Mouse (Mus musculus) heart, embryonic 13.5 days (tissue): ENCODE results near the gene Gm11555. TPM values are rescaled to one million over a fixed set of nuclear protein-coding genes. Genes with fewer than 3 reads are reported as not detected.

Experiments
- polyA plus RNA-seq: library from polyadenylated mRNA; unstranded; fragments of >200 nt; fragmentation: Nextera tagmentation; extraction: Ambion mirVana; gene quantifications from 2 replicates; pipeline ENCODE4 v1.2.1, GENCODE M21; 2015

The Gm11555 gene
- polyA plus RNA-seq, 1 experiment from 2014 or later: not detected

Other genes starting within 250 kb of the Gm11555 start
- gene Krt12, start 228.0 kb downstream of the Gm11555 start, polyA plus RNA-seq: not detected in 2 replicates
- gene Krt20, start 212.1 kb downstream of the Gm11555 start, polyA plus RNA-seq: 2.3 and 3.2 TPM in 2 replicates
- 0.52 and 0.57 TPM in 2 replicates for gene Krt23, start 157.1 kb downstream of the Gm11555 start, polyA plus RNA-seq
- gene Krt39, start 128.9 kb downstream of the Gm11555 start, polyA plus RNA-seq: not detected in 2 replicates
- gene Krt40, start 107.1 kb downstream of the Gm11555 start, polyA plus RNA-seq: not detected in 2 replicates
- gene Krtap3-3, start 99.4 kb downstream of the Gm11555 start, polyA plus RNA-seq: not detected in 2 replicates
- gene Krtap3-2, start 93.4 kb downstream of the Gm11555 start, polyA plus RNA-seq: not detected in 2 replicates
- gene Gm11939, start 90.8 kb downstream of the Gm11555 start, polyA plus RNA-seq: not detected in 2 replicates
- gene Krtap3-1, start 83.6 kb downstream of the Gm11555 start, polyA plus RNA-seq: not detected in 2 replicates
- not detected in 2 replicates for gene Krtap1-5, start 69.2 kb downstream of the Gm11555 start, polyA plus RNA-seq
- gene Krtap1-4, start 66.6 kb downstream of the Gm11555 start, polyA plus RNA-seq: not detected in 2 replicates
- gene Krtap1-3, start 58.9 kb downstream of the Gm11555 start, polyA plus RNA-seq: not detected in 2 replicates
- not detected in 2 replicates for gene Krtap9-3, start 52.1 kb downstream of the Gm11555 start, polyA plus RNA-seq
- not detected in 2 replicates for gene Gm11938, start 46.9 kb downstream of the Gm11555 start, polyA plus RNA-seq
- gene Gm11937, start 40.0 kb downstream of the Gm11555 start, polyA plus RNA-seq: not detected in 2 replicates
- not detected in 2 replicates for gene Krtap2-4, start 35.4 kb downstream of the Gm11555 start, polyA plus RNA-seq
- gene Gm11562, start 29.8 kb downstream of the Gm11555 start, polyA plus RNA-seq: not detected in 2 replicates
- not detected in 2 replicates for gene Krtap4-1, start 22.0 kb downstream of the Gm11555 start, polyA plus RNA-seq
- not detected in 2 replicates for gene Krtap4-2, start 15.2 kb downstream of the Gm11555 start, polyA plus RNA-seq
- gene Krtap4-7, start 6.1 kb downstream of the Gm11555 start, polyA plus RNA-seq: not detected in 2 replicates
- gene Gm11563, start 8.7 kb upstream of the Gm11555 start, polyA plus RNA-seq: not detected in 2 replicates
- gene Krtap4-6, start 15.7 kb upstream of the Gm11555 start, polyA plus RNA-seq: not detected in 2 replicates
- gene Gm14190, start 40.5 kb upstream of the Gm11555 start, polyA plus RNA-seq: not detected in 2 replicates
- gene Gm14180, start 84.1 kb upstream of the Gm11555 start, polyA plus RNA-seq: not detected in 2 replicates
- gene Gm11595, start 122.7 kb upstream of the Gm11555 start, polyA plus RNA-seq: not detected in 2 replicates
- not detected in 2 replicates for gene Krtap4-8, start 130.5 kb upstream of the Gm11555 start, polyA plus RNA-seq
- not detected in 2 replicates for gene Krtap4-9, start 135.0 kb upstream of the Gm11555 start, polyA plus RNA-seq
- gene Gm11596, start 143.2 kb upstream of the Gm11555 start, polyA plus RNA-seq: not detected in 2 replicates
- gene Gm11569, start 148.7 kb upstream of the Gm11555 start, polyA plus RNA-seq: not detected in 2 replicates
- not detected in 2 replicates for gene Gm11554, start 154.2 kb upstream of the Gm11555 start, polyA plus RNA-seq
- not detected in 2 replicates for gene Krtap4-13, start 159.7 kb upstream of the Gm11555 start, polyA plus RNA-seq
- gene Gm11564, start 165.4 kb upstream of the Gm11555 start, polyA plus RNA-seq: not detected in 2 replicates
- not detected in 2 replicates for gene 2300003K06Rik, start 187.8 kb upstream of the Gm11555 start, polyA plus RNA-seq
- gene Krtap4-16, start 201.4 kb upstream of the Gm11555 start, polyA plus RNA-seq: not detected in 2 replicates
- not detected in 2 replicates for gene Gm11568, start 207.7 kb upstream of the Gm11555 start, polyA plus RNA-seq
- not detected in 2 replicates for gene Gm11559, start 214.2 kb upstream of the Gm11555 start, polyA plus RNA-seq
- not detected in 2 replicates for gene Krtap9-1, start 223.2 kb upstream of the Gm11555 start, polyA plus RNA-seq
- gene Gm11567, start 229.0 kb upstream of the Gm11555 start, polyA plus RNA-seq: not detected in 2 replicates